Mouse (Mus musculus) myocyte (in vitro differentiated cells): ENCODE measurements around the gene Cdhr3.

Source experiments
- CEBPB ChIP-seq: IDR thresholded peaks from 2 replicates; pipeline ENCODE4 v1.6.1; 2011; ENCODE audit warnings: mild to moderate bottlenecking, moderate library complexity; ENCODE audit not compliant: poor library complexity, insufficient read depth, severe bottlenecking
- POLR2A ChIP-seq: IDR thresholded peaks from one replicate; pipeline ENCODE4 v1.6.1; 2011; ENCODE audit warnings: low read depth, mild to moderate bottlenecking, control low read depth, moderate library complexity; ENCODE audit not compliant: insufficient read length
- POLR2AphosphoS2 ChIP-seq: IDR thresholded peaks from one replicate; pipeline ENCODE4 v1.6.1; 2011; ENCODE audit warnings: low read depth, control low read depth; ENCODE audit not compliant: insufficient read length
- SRF ChIP-seq: IDR thresholded peaks from one replicate; pipeline ENCODE4 v1.6.1; 2011; ENCODE audit warnings: low read depth; ENCODE audit not compliant: control insufficient read depth, insufficient read length
- TCF12 ChIP-seq: IDR thresholded peaks from one replicate; pipeline ENCODE4 v1.6.1; 2011; ENCODE audit warnings: mild to moderate bottlenecking, control low read depth; ENCODE audit not compliant: poor library complexity, insufficient read depth, severe bottlenecking
- USF1 ChIP-seq: IDR thresholded peaks from one replicate; pipeline ENCODE4 v1.6.1; 2011; ENCODE audit warnings: low read depth, mild to moderate bottlenecking, control low read depth, moderate library complexity

DNA sequence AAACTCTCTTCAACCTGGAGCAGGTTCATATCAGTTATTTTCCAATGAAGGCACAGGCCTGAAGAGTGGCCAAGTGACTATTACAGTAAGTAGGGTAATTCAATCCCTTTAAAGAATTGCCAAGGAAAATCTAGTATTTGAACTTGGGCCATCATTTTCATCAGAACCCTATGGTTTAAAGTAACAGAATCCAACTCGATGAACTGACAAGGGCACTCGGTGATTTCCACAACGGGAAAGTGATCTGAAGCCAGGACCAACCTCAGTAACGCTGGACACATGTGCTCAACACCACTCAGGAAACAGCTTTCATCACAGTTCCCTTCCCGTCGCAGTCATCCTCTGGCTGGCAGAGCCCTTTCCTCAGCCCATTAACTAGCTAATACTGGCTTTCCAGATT is 68.2 kb downstream of the Cdhr3 start:
- TF ChIP-seq POLR2A: no peak
- no peak for TF ChIP-seq USF1
- TF ChIP-seq SRF: no peak
- TF ChIP-seq POLR2AphosphoS2: no peak
- TF ChIP-seq TCF12: no peak
- TF ChIP-seq CEBPB: no peak
